ENCODE assay signal across 8 mouse cellular contexts in genomic region chr6:98949703-98950191, GRCm38 (mm10).
DNase-seq lines count a peak whose midpoint lies in the region; ATAC-seq lines count a peak whose summit lies in the region.

No protein-coding gene starts in this region.

- no peak overlapping the region for H3K9ac ChIP-seq in heart, embryonic 15.5 days
- H3K9ac ChIP-seq in midbrain, embryonic 12.5 days (replicated peaks): peak overlapping the region; percentile 24; the same call in 1 of the 2 replicates

- no peaks in the 10 kb centered on the region for H3K9me3 ChIP-seq in heart, embryonic 15.5 days (replicated peaks)
- H3K9me3 ChIP-seq in midbrain, embryonic 12.5 days: no peaks in the 10 kb centered on the region

- WGBS in heart, embryonic 15.5 days: 24% methylated on average over 6 of the region's 6 CpGs
- WGBS in midbrain, embryonic 12.5 days: 23% methylated on average over 6 of the region's 6 CpGs

- peak; percentile 50; the same call in 1 of the 2 replicates for ATAC-seq in heart, embryonic 15.5 days (replicated peaks; ENCODE audit: insufficient number of reproducible peaks, insufficient read depth, low FRiP score, low read depth)
- no peak for ATAC-seq in midbrain, embryonic 12.5 days (ENCODE audit: low FRiP score, low read depth)
- no peak for ATAC-seq in granulocyte monocyte progenitor cell, adult 5-6 weeks (replicated peaks; ENCODE audit: poor library complexity, severe bottlenecking)
- ATAC-seq in activated CD4-positive, CD25-positive, alpha-beta regulatory T cell, adult 4 months: no peak

- no peak overlapping the region for H3K4me3 ChIP-seq in heart, embryonic 15.5 days
- no peak overlapping the region for H3K4me3 ChIP-seq in midbrain, embryonic 12.5 days

- peak; percentile 17 for DNase-seq in retina, embryonic 14.5 days (ENCODE audit: low spot score)
- no peak for DNase-seq in retina, postnatal 1 day
- DNase-seq in kidney, postnatal 10 days: peak; percentile 67
- no peak for DNase-seq in gastrocnemius, adult 8-10 months (ENCODE audit: low spot score in 2 of 2)

- H3K27me3 ChIP-seq in heart, embryonic 15.5 days: no peaks in the 10 kb centered on the region
- no peaks in the 10 kb centered on the region for H3K27me3 ChIP-seq in midbrain, embryonic 12.5 days

- peak overlapping the region; percentile 68 for H3K27ac ChIP-seq in heart, embryonic 15.5 days
- peak overlapping the region; percentile 56 for H3K27ac ChIP-seq in midbrain, embryonic 12.5 days (replicated peaks)

- peaks cover 24% of the 10 kb centered on the region for H3K36me3 ChIP-seq in heart, embryonic 15.5 days
- H3K36me3 ChIP-seq in midbrain, embryonic 12.5 days: peaks cover 10% of the 10 kb centered on the region; the same call in 1 of the 2 replicates

- 0 out of 2 replicates have a peak overlapping the region, but pooled peaks have one; percentile 2 for H3K4me2 ChIP-seq in heart, embryonic 15.5 days
- H3K4me2 ChIP-seq in midbrain, embryonic 12.5 days (replicated peaks): no peak overlapping the region

- H3K4me1 ChIP-seq in heart, embryonic 15.5 days (replicated peaks): peaks cover 37% of the 10 kb centered on the region
- H3K4me1 ChIP-seq in midbrain, embryonic 12.5 days: peaks cover 34% of the 10 kb centered on the region

Comparison
In these comparisons a context has a peak if more than half of its experiments do, and no peak if none do; other contexts are left out.
1. DNase-seq: peak in retina, embryonic 14.5 days (single experiment) and kidney, postnatal 10 days (single experiment); none in retina, postnatal 1 day (single experiment) and gastrocnemius, adult 8-10 months (0 of 2).